Mouse (Mus musculus) liver, adult 2 months (tissue): ENCODE data around the gene Meis2.

ENCODE experiments used
- CTCF ChIP-seq: fragments of 200-500 bp; IDR thresholded peaks from 2 replicates; pipeline ENCODE4 v1.5.1; 2011; ENCODE audit warnings: low read depth, low read length, control low read depth
- POLR2A ChIP-seq: fragments of 200-500 bp; IDR thresholded peaks from 2 replicates; pipeline ENCODE4 v1.6.1; 2011; ENCODE audit warnings: low read length, control low read depth; ENCODE audit not compliant: insufficient read depth; ENCODE audit errors: extremely low read depth

DNA sequence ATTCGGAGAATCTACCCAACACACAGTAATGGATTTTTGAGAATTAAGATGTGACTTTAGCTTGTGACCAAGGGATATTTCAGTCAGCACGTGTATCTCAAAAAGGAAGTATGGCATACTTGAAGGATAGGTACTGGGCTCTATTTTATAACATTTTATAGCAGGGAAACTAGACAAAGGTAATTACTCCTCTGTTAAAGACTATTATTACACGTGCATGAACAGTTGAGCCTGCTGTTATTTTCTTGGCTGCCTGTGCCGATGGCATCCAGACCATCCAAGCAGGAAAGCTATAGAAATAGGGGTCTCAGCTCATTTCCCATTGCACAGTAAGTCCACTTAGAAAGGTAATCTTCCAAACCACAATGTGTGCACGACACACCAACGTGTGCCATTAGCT, 251.9 kb downstream of the Meis2 start:
- TF ChIP-seq CTCF: no peak
- TF ChIP-seq POLR2A: no peak
